Mouse (Mus musculus): Measurements from ENCODE around the gene Plp2. TPM values are rescaled to one million over a fixed set of nuclear protein-coding genes. Genes with fewer than 3 reads are reported as not detected.

Gene Plp2
- polyA plus RNA-seq, 1 experiment: 294 TPM

DNA sequence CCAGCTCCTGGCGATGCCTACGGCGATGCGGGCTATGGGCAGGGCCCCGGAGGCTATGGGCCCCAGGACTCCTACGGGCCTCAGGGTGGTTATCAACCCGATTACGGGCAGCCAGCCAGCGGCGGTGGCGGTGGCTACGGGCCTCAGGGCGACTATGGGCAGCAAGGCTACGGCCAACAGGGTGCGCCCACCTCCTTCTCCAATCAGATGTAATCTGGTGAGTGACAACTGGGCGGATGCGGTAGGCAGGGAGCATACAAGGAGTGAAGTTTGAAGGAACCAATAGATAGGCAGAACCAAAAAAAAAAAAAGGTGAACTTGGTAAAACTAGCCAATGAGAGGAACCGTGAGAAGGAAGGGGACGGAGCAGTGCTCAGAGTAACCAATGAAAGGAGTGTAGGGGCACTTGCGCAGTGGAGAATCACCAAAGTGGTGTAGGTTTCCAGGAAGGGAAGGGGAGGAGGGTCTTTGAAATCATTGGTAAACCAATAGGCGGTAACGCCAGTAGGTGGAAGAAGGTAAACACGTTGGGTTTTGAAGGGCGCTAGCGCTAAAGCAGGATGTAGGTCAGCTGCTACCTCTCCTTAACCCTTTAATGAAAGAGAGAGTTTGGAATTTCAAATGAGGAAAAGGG lies 22.4 kb downstream of the Plp2 start:
- Histone ChIP-seq H3K79me2 (ENCODE audit: control insufficient read depth, insufficient read depth) (no peaks in the 10 kb centered on the region), H3K27me3 (ENCODE audit: control insufficient read depth, insufficient read depth, insufficient read length) (no peaks in the 10 kb centered on the region), H3K4me3 (peak overlapping the region; percentile 26), H3ac (ENCODE audit: control insufficient read depth, insufficient read length) (no peak overlapping the region), H3K36me3 (ENCODE audit: control insufficient read depth, insufficient read depth) (no peaks in the 10 kb centered on the region), H3K4me2 (ENCODE audit: low read depth) (peak overlapping the region; percentile 72)
- TF ChIP-seq REST (IDR thresholded peaks at IDR 0.05; ENCODE audit: insufficient read depth, insufficient read length): no peak
- peak; percentile 66 for TF ChIP-seq POLR2A (IDR thresholded peaks at IDR 0.05; ENCODE audit: insufficient read length, low read depth)
- TF ChIP-seq POLR2AphosphoS2 (IDR thresholded peaks at IDR 0.05; ENCODE audit: insufficient read length, low read depth): peak; percentile 25
- TF ChIP-seq MYOD1 (IDR thresholded peaks at IDR 0.05; ENCODE audit: control insufficient read depth in 1 of 3, insufficient read length in 2 of 3, low read depth in 2 of 3): no peak
- no peak for TF ChIP-seq MAX (IDR thresholded peaks at IDR 0.05; ENCODE audit: low read depth)
- no peak for TF ChIP-seq MYOG (IDR thresholded peaks at IDR 0.05; ENCODE audit: control insufficient read depth in 1 of 3, insufficient read depth in 1 of 3, insufficient read length in 2 of 3, low read depth in 2 of 3)
- TF ChIP-seq E2F4 (IDR thresholded peaks at IDR 0.05; ENCODE audit: insufficient read depth): no peak
- TF ChIP-seq TCF3 (IDR thresholded peaks at IDR 0.05; ENCODE audit: insufficient read length, low read depth): no peak

DNA sequence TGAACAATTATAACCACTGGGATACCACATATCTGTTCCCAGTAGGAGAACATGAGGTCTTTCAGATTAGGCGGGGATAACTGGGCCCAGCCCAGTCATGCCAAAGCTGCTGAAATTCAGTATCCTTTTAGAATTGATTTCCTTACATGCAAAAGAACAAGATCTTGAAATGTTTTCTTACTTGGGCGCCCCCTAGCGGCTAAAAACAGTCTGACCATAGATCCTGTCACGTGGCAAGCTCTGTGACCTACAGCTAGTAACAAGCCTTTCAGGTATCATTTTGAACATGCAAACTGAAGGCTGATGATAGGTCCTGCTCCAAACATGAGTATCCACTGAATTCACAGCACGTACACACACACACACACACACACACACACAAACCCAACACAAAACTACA lies 25.8 kb downstream of the Plp2 start:
- H3K27me3 ChIP-seq (ENCODE audit: control insufficient read depth, insufficient read depth, insufficient read length): no peaks in the 10 kb centered on the region
- no peaks in the 10 kb centered on the region for H3K36me3 ChIP-seq (ENCODE audit: control insufficient read depth, insufficient read depth)
- no peak for TF ChIP-seq REST (IDR thresholded peaks at IDR 0.05; ENCODE audit: insufficient read depth, insufficient read length)
- peak; percentile 93 for TF ChIP-seq USF1 (IDR thresholded peaks at IDR 0.05; ENCODE audit: low read depth)
- no peak overlapping the region for H3ac ChIP-seq (ENCODE audit: control insufficient read depth, insufficient read length)
- H3K79me2 ChIP-seq (ENCODE audit: control insufficient read depth, insufficient read depth): no peaks in the 10 kb centered on the region
- no peak overlapping the region for H3K4me3 ChIP-seq
- no peak overlapping the region for H3K4me2 ChIP-seq (ENCODE audit: low read depth)

DNA sequence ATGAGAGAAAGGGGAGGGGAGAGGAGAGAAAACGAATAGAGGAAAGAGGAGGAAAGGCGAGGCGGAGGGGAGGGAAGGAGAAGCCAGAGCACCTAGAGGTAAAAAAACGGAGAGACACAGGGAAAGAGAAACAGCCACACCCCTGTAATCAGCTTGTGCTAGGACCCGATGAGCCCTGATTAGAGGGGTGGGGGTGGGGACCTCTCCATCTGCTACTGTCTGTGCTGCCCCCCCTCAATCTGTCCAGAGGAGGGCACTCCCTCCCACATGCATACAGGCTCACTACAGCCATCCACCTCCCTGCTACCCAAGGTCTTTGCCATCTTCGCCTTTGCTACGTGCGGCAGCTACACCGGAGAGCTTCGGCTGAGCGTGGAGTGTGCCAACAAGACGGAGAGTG lies 30.4 kb downstream of the Plp2 start:
- no peak overlapping the region for H3K4me3 ChIP-seq
- no peaks in the 10 kb centered on the region for H3K27me3 ChIP-seq (ENCODE audit: control insufficient read depth, insufficient read depth, insufficient read length)
- no peak overlapping the region for H3K4me2 ChIP-seq (ENCODE audit: low read depth)
- TF ChIP-seq MYOG (IDR thresholded peaks at IDR 0.05; ENCODE audit: control insufficient read depth in 1 of 3, insufficient read depth in 1 of 3, insufficient read length in 2 of 3, low read depth in 2 of 3): no peak
- TF ChIP-seq TCF3 (IDR thresholded peaks at IDR 0.05; ENCODE audit: insufficient read length, low read depth): no peak
- TF ChIP-seq SRF (IDR thresholded peaks at IDR 0.05; ENCODE audit: control insufficient read depth, insufficient read length, low read depth): no peak
- TF ChIP-seq TCF12 (IDR thresholded peaks at IDR 0.05; ENCODE audit: insufficient read depth, poor library complexity, severe bottlenecking): no peak
- TF ChIP-seq MAX (IDR thresholded peaks at IDR 0.05; ENCODE audit: low read depth): no peak
- TF ChIP-seq CEBPB (IDR thresholded peaks at IDR 0.05; ENCODE audit: insufficient read depth, poor library complexity, severe bottlenecking): no peak
- TF ChIP-seq POLR2AphosphoS2 (IDR thresholded peaks at IDR 0.05; ENCODE audit: insufficient read length, low read depth): no peak
- TF ChIP-seq E2F4 (IDR thresholded peaks at IDR 0.05; ENCODE audit: insufficient read depth): no peak
- TF ChIP-seq POLR2A (IDR thresholded peaks at IDR 0.05; ENCODE audit: insufficient read length, low read depth): no peak
- no peaks in the 10 kb centered on the region for H3K79me2 ChIP-seq (ENCODE audit: control insufficient read depth, insufficient read depth)
- no peaks in the 10 kb centered on the region for H3K36me3 ChIP-seq (ENCODE audit: control insufficient read depth, insufficient read depth)
- no peak overlapping the region for H3ac ChIP-seq (ENCODE audit: control insufficient read depth, insufficient read length)

DNA sequence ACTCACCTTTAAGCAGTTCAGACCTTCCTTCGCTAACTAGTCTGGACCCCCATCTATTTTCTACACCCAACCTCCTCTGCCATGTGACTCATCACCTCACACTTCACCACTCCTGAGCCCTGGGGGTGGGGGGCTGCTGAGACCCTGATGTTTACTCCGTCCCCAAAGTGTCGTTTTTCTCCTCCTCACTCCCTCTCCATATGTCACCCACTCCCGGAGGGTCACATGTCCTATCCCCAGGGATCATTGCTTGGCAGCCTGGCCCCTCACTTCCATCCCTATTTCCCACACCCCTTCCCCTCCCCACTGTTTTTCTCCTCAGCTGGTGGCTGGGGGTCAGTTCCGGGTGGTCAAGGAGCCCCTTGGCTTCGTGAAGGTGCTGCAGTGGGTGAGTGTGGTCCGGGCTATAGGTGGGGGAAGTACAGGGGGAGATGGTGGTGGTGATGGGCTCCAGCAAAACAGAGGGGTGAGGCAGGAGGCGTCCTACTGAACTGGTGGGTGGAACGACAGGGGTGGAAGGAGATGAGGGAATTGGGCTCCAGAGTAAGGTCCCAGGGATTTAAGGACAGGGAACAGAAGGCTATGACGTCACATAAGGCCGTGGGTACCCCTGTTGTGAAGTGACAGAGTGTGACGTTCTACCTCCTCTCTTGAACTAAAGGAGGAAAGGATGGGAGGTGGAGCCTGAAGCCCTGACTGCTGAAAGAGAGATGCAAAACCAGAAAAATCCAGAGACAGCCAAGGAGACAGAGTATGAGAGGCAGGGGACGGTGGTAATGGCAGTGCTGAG lies 31.5 kb downstream of the Plp2 start:
- Histone ChIP-seq H3K4me2 (ENCODE audit: low read depth) (no peak overlapping the region), H3K27me3 (ENCODE audit: control insufficient read depth, insufficient read depth, insufficient read length) (no peaks in the 10 kb centered on the region), H3K4me3 (no peak overlapping the region), H3ac (ENCODE audit: control insufficient read depth, insufficient read length) (no peak overlapping the region), H3K79me2 (ENCODE audit: control insufficient read depth, insufficient read depth) (no peaks in the 10 kb centered on the region), H3K36me3 (ENCODE audit: control insufficient read depth, insufficient read depth) (no peaks in the 10 kb centered on the region)
- no peak for TF ChIP-seq CEBPB (IDR thresholded peaks at IDR 0.05; ENCODE audit: insufficient read depth, poor library complexity, severe bottlenecking)
- TF ChIP-seq TCF3 (IDR thresholded peaks at IDR 0.05; ENCODE audit: insufficient read length, low read depth): no peak
- TF ChIP-seq SRF (IDR thresholded peaks at IDR 0.05; ENCODE audit: control insufficient read depth, insufficient read length, low read depth): no peak
- no peak for TF ChIP-seq MAX (IDR thresholded peaks at IDR 0.05; ENCODE audit: low read depth)
- TF ChIP-seq E2F4 (IDR thresholded peaks at IDR 0.05; ENCODE audit: insufficient read depth): no peak
- no peak for TF ChIP-seq MYOD1 (IDR thresholded peaks at IDR 0.05; ENCODE audit: control insufficient read depth in 1 of 3, insufficient read length in 2 of 3, low read depth in 2 of 3)
- no peak for TF ChIP-seq MYOG (IDR thresholded peaks at IDR 0.05; ENCODE audit: control insufficient read depth in 1 of 3, insufficient read depth in 1 of 3, insufficient read length in 2 of 3, low read depth in 2 of 3)
- TF ChIP-seq USF1 (IDR thresholded peaks at IDR 0.05; ENCODE audit: low read depth): no peak
- no peak for TF ChIP-seq TCF12 (IDR thresholded peaks at IDR 0.05; ENCODE audit: insufficient read depth, poor library complexity, severe bottlenecking)
- no peak for TF ChIP-seq REST (IDR thresholded peaks at IDR 0.05; ENCODE audit: insufficient read depth, insufficient read length)
- TF ChIP-seq POLR2A (IDR thresholded peaks at IDR 0.05; ENCODE audit: insufficient read length, low read depth): no peak
- no peak for TF ChIP-seq POLR2AphosphoS2 (IDR thresholded peaks at IDR 0.05; ENCODE audit: insufficient read length, low read depth)
